Mouse (Mus musculus) heart, postnatal 10 days (tissue): ENCODE measurements around the gene Brpf3. TPM values are rescaled to one million over a fixed set of nuclear protein-coding genes. Genes with fewer than 3 reads are reported as not detected.
"Not testable (repeated sequence)": the region's sequence is repeated elsewhere in the genome, so short reads cannot be mapped to it uniquely, and the experiment has no call there.

Source experiments
- DNase-seq, 2 experiments: peaks; one replicate each; pipeline ENCODE4 v3.0.0; 2021
- intact Hi-C: fragments of 180-260 bp; cut with DNase I; formaldehyde crosslinking; loops from one replicate; pipeline ENCODE4 v1.15.1; 2025
- total RNA-seq, 2 experiments: library from RNA; stranded (reverse); gene quantifications; 2 replicates each; pipeline ENCODE4 v1.2.3; 2021

Gene Brpf3
- total RNA-seq, 2 experiments from 2014 or later, result 15.2 to 22.3 TPM

GRCm38 (mm10) chr17:28797031-28797430, 3.9 kb upstream of the Brpf3 start:
- no peak for DNase-seq
- intact Hi-C loops, result no loop called here

GRCm38 (mm10) chr17:28799291-28800160, 1.4 kb upstream of the Brpf3 start:
- DNase-seq, result no peak
- intact Hi-C loops, result loop anchor here (2.0 kb wide), 3 partner anchors 37 to 127 kb away; no protein-coding TSS in a partner anchor

- intact Hi-C loops, result loop anchor here (2.0 kb wide), 3 partner anchors 37 to 127 kb away; no protein-coding TSS in a partner anchor
- DNase-seq, result no peak
Observed at GRCm38 (mm10) chr17:28800281-28800670, 614 bp upstream of the Brpf3 start.

- intact Hi-C loops, result loop anchor here (2.0 kb wide), 3 partner anchors 39 to 125 kb away; no protein-coding TSS in a partner anchor
- peak; percentile 99 for DNase-seq
Observed at GRCm38 (mm10) chr17:28801474-28802005, 650 bp downstream of the Brpf3 start.

GRCm38 (mm10) chr17:28802006-28802481, 1.2 kb downstream of the Brpf3 start:
- DNase-seq, result no peak
- intact Hi-C loops, result no loop called here

GRCm38 (mm10) chr17:28803316-28803715, 2.4 kb downstream of the Brpf3 start:
- intact Hi-C loops, result no loop called here
- DNase-seq, result no peak

GRCm38 (mm10) chr17:28804973-28805372, 4.1 kb downstream of the Brpf3 start:
- intact Hi-C loops, result no loop called here
- DNase-seq, result no peak

GRCm38 (mm10) chr17:28806770-28807169, 5.9 kb downstream of the Brpf3 start:
- intact Hi-C loops, result no loop called here
- DNase-seq, result no peak

GRCm38 (mm10) chr17:28808714-28809113, 7.8 kb downstream of the Brpf3 start:
- DNase-seq, result no peak
- intact Hi-C loops, result no loop called here

GRCm38 (mm10) chr17:28809175-28809831, 8.4 kb downstream of the Brpf3 start:
- DNase-seq, result no peak
- intact Hi-C loops, result no loop called here

- intact Hi-C loops, result no loop called here
- DNase-seq, result no peak
Observed at GRCm38 (mm10) chr17:28812345-28812744, 11.5 kb downstream of the Brpf3 start.

GRCm38 (mm10) chr17:28814529-28815097, 13.7 kb downstream of the Brpf3 start:
- no peak for DNase-seq
- intact Hi-C loops, result no loop called here

- intact Hi-C loops, result no loop called here
- DNase-seq, result peak in 1 of 2 experiments; percentile 25
Observed at GRCm38 (mm10) chr17:28815384-28816004, 14.6 kb downstream of the Brpf3 start.

- DNase-seq, intact Hi-C loops: not testable (repeated sequence)
Observed at GRCm38 (mm10) chr17:28816326-28816725, 15.4 kb downstream of the Brpf3 start.

GRCm38 (mm10) chr17:28816875-28817811, 16.3 kb downstream of the Brpf3 start:
- intact Hi-C loops, result no loop called here
- no peak for DNase-seq

GRCm38 (mm10) chr17:28820189-28820588, 19.3 kb downstream of the Brpf3 start:
- intact Hi-C loops, result no loop called here
- no peak for DNase-seq

GRCm38 (mm10) chr17:28823004-28823745, 22.3 kb downstream of the Brpf3 start:
- no peak for DNase-seq
- intact Hi-C loops, result no loop called here

- DNase-seq, result no peak
- intact Hi-C loops, result no loop called here
Observed at GRCm38 (mm10) chr17:28823749-28824148, 22.9 kb downstream of the Brpf3 start.

GRCm38 (mm10) chr17:28824896-28825295, 24.0 kb downstream of the Brpf3 start:
- no peak for DNase-seq
- intact Hi-C loops, result no loop called here
